Mouse (Mus musculus) thymus, postnatal 4 days (tissue): Measurements from ENCODE around the gene Tnk2.

ENCODE experiments used
- DNase-seq: peaks from one replicate; pipeline ENCODE4 v3.0.0; 2021

Gene Tnk2

DNA sequence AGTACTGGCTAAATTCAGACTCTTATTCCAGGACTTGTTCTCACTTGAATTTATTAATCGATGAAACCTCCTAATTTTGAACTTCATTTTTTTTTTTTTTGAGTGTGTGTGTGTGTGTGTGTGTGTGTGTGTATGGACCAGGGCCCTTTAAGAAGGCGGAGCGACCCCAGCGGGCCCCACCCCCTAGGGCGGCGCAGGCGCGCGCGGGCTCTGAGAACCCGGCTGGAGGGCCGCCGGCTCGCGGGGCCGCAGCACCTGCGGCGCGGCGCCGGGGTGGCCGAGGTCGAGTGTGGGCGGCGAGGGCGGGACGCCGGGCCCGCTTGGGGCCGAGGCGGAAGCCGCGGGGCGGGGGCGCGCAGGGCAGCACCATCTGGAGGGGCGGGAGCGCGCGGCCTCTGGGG is at the start of gene Tnk2:
Tnk2 (plus strand) TSS at position 214 of the 401 bp plus-strand sequence.
- DNase-seq = peak; percentile 91

GRCm38 (mm10) chr16:32593916-32594315 is 49.8 kb upstream of the Tnk2 start:
- peak; percentile 36 for DNase-seq

GRCm38 (mm10) chr16:32594701-32595100 is 49.0 kb upstream of the Tnk2 start:
- DNase-seq = peak; percentile 32

DNA sequence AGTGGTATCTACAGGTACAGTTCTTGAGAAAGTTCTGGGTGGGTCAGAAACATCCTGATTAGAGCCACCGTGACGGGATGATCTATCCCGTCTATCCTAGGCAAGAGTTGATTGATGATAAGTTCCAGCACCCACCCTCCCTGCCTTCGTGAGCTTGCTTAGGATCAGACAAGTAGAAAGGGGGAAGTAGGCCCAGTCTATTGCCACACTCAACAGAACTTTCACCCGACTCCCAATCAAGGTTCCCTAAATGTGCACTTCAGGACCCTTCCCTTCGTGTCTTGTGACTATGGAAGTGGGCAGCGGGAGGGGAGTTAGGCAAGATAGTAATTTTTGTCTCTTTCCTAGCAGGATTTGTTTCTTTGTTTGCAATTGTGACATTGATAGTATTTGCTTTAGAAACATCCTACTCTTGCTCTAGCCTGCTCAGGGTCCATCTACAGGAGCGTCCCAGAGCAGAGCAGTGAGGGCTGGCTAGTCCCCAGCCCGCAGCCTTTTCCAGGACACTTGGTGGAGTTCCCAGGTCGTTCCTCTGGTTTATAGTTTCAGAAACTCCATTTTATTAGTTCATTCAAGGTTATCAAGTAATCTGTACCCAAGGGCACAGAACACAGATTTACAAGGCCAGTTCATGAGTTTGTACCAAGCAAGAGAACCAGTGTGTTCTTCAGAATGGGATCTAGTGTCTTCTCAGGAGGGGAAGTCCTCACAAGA is 48.4 kb upstream of the Tnk2 start:
- DNase-seq = peak; percentile 11

GRCm38 (mm10) chr16:32597909-32598381 is 45.7 kb upstream of the Tnk2 start:
- no peak for DNase-seq

DNA sequence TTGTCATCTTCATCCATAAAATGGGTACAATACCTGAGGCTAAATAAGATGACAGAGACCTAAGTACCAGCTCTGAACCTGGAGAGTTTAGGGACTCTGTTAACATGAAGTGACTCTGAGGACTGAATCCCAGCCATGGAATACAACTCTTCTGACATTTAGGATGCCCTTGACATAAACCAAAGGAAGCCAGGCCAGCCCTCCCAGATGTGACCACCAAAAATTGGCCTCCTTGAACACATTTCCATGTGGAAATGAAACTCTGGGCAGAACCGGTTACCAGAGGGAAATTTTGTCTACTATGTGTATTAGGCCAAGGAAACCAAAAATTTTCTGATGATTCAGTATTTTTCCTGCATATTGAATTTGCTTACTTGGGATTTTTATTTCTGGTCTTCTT is 44.5 kb upstream of the Tnk2 start:
- no peak for DNase-seq

DNA sequence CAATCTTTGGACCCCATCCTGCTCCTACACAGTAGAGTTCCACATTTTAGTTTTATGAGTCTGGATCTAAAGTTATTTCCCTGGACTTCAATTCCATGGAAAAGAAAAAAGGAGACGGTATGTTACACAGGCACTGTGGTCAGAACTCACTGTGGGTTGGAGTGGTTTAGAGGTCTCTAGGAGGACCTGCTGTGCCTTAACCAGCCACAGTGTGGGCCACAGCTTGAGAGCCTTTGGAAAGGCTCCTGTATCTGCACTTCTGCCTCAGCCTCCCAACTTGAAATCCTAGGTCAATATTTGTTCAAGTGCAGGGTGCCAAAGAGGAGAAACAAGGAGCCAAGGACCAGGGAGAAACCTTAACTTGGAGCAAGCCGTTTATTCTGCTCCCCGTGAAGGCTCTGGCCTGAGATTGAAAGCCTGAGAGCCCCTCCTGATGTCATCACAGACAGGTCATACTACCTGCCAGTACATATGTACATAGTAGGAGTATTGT is 41.4 kb upstream of the Tnk2 start:
- DNase-seq = no peak

DNA sequence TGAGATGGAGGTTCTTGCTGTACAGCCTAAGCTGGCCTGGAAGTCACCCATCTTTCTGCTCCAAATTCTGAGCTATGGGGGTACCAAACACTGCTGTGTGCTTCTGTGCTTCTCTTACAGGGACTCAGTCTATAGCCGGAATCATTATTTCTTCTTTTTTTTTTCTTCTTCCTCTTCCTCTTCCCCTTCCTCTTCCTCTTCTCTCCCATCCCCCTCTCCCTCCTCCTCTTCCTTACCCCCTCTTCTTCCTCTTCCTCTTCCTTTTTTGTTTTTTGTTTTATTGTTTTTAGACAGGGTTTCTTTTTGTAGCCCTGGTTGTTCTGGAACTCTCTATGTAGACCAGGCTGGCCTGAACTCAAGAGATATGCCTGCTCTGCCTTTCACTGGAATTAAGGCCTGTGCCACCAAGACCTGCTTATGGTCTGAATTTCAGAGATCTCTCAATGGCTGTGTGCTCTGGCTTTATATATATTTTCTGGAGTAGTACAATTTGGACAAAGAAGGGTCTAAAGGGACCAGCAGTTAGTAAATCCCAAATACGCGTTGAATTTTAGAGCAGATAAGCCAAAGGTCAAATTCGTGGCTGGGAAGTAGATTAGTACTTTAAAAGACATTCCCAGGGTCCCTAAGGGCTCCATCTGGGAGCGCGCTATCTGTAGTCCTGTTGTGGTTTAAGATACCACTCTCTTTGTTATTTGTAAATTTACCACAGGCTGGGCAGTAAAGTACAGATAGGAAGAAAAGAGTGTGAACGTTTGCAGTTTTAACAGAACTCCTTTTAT is 35.9 kb upstream of the Tnk2 start:
- DNase-seq = no peak

DNA sequence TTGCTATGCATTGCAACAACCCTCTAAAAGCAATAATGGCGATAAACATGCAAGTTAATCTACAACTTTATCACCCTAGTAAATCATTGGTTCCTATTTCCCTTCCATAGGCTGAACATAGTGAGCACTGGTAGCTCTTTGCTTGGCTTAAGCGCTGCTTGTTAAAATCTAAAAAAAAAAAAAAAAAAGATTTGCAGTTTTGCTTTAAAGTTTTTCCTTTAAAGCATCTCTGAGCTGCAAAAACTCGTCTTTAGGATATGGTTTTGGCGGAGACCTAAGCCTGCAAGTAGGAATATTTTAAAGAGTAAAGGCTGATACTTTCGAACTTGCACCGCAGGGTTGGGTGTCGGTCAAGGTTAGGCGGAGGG is 35.3 kb upstream of the Tnk2 start:
- DNase-seq = no peak

GRCm38 (mm10) chr16:32608712-32609400 is 34.8 kb upstream of the Tnk2 start, which contains the start of gene Tfrc:
TSS of gene Tfrc (plus strand) at chr16:32608920.
- peak; percentile 99 for DNase-seq

DNA sequence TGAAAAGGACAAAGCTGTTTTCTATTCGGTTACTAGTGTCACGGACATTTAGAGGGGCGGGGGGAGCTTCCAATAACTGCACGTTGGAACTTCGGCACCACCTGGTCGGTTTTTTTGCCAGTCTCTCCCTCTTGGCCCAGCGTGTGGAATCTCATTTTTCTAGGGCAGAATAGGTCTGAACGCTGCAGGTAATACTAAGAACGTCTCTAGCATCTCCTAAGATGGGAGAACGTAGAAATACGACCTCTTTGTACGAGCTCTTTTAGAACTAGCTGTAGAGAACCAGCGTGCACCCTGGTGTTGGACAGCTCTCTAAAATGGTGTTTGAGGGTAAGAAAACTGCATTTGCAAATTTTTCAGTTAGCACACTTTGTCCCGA is 34.3 kb upstream of the Tnk2 start:
- no peak for DNase-seq

GRCm38 (mm10) chr16:32610460-32611255 is 33.0 kb upstream of the Tnk2 start:
- DNase-seq = peak; percentile 19

- no peak for DNase-seq
Observed at GRCm38 (mm10) chr16:32612052-32612451, 31.6 kb upstream of the Tnk2 start.

DNA sequence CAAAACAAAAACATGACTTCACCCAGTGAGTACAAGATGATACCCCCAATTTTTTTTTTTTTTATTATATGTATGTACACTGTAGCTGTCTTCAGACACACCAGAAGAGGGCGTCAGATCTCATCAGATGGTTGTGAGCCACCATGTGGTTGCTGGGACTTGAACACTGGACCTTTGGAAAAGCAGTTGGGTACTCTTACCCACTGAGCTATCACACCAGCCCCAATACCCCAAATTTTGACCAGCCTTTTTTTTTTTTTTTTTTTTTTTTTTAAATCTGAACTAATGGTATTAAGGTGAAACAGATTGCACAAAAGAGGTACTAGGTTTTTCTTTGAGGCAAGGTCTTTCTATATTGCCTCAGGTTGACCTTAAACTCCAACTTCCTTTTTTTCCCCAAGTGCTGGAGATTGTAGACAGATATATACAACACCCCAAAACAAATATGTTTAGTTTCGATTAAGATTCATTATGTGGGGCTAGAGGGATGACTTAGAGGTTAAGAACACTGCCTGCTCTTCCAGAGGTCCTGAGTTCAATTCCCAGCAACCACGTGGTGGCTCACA is 30.3 kb upstream of the Tnk2 start:
- no peak for DNase-seq

DNA sequence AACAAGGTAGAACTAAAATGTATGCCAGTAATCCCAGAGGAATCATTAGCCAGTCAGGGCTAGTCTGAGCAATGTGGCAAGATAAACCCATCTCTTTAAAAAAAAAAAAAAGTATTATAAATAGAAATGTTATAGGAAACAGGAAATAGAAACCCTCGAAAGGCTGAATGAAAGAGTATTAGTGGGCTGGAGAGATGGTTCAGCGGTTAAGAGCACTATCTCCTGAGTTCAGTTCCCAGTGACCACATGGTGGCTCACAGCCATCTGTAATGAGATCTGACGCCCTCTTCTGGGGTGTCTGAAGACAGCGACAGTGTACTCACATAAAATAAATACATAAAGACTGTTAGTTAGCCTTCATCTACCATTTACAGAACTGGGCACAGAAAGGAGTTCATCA is 29.6 kb upstream of the Tnk2 start:
- DNase-seq = no peak

GRCm38 (mm10) chr16:32618946-32619345 is 24.7 kb upstream of the Tnk2 start:
- no peak for DNase-seq

DNA sequence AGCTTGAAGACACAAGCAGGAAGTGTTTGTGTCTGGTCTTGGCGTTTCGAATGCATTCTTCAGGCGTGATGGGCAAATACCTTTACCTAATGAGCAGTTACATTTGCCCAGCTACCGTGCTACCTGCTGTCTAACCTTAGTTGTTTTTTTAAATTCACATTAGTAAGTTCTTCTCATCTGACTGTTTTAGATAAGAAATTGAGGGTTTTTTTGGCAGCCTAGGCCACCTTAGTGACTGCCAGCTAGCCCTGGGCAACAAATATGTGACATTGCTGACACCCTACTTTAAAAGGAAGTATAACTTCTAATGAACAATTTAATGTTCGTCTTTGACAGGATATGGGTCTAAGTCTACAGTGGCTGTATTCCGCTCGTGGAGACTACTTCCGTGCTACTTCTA is 15.5 kb upstream of the Tnk2 start:
- no peak for DNase-seq

GRCm38 (mm10) chr16:32632328-32632824 is 11.3 kb upstream of the Tnk2 start:
- no peak for DNase-seq

DNA sequence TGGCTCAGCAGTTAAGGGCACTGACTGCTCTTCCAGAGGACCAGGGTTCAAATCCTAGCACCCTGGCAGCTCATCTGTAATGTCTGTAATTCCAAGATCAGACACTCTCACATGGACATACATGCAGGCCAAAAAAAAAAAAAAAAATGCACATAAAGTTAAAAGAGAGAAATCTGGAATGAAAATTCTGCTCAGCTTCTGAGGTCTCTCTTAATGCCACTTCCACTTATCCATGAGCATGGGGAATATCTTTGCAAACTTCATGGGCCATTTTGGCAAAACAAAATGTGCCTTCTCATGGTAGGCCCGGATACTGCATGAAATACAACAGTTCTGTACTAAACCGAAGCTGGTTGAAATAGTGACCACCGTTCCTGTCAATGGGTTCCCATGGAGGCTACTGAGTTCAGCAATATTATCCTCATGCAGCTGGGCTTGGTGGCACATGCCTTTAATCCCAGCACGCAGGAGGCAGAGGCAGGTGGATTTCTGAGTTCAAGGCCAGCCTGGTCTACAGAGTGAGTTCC is 10.1 kb upstream of the Tnk2 start:
- DNase-seq = no peak

DNA sequence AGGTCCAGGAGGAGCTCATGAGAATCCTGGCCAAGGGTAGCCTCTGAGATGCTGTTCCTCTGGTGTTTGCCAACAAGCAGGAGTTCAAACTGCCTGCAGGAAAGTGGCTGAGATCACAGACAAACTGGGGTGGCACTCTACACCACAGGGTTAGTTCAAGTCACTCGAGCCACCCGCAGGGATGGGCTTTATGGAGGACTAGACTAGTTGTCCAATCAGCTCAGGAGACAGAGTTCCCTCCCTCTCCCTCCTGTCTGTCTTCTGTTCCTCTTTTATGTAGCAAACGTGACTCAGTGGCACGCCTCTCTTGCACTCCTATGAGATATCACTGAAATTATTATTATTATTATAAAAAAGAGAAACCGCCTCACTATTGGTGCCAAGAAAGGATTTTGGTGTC is 9.5 kb upstream of the Tnk2 start:
- DNase-seq = no peak

DNA sequence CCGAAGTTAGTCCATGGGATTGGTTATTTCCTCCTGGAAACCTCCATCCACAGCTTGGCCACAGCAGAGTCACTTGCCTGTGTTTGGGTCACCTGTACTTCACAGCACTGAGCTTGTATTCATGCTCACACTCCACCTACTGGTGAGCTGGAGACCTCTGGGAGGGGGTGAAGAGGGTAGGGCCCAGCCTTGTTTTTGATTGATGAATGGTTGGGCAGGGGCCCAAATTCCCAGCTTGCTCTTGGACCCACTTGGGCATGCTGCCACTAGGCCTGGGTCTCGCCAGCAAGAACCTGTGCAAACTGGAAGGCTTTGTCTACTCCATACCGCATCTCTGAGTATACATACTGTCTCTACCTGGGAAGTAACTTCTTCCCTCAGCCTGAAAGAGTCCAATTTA is 8.4 kb upstream of the Tnk2 start:
- peak; percentile 49 for DNase-seq

GRCm38 (mm10) chr16:32636331-32636730 is 7.3 kb upstream of the Tnk2 start:
- DNase-seq = no peak
